Mouse (Mus musculus) left cerebral cortex, postnatal 14 days (tissue): ENCODE measurements around the gene Gli1. TPM values are rescaled to one million over a fixed set of nuclear protein-coding genes. Genes with fewer than 3 reads are reported as not detected.
A peak's percentile ranks its signal among the peaks of the same experiment; 100 is the strongest.
"Not testable (repeated sequence)": the region's sequence is repeated elsewhere in the genome, so short reads cannot be mapped to it uniquely, and the experiment has no call there.

ENCODE experiments used
- DNase-seq, 2 experiments: peaks; one replicate each; pipeline ENCODE4 v3.0.0; 2021 to 2022; ENCODE audit warnings: low spot score in 2 of 2, mixed read lengths in 1 of 2
- intact Hi-C: fragments of 180-260 bp; cut with DNase I; formaldehyde crosslinking; loops from one replicate; pipeline ENCODE4 v1.15.1; 2025
- total RNA-seq, 2 experiments: library from RNA; stranded (reverse); gene quantifications; 2 replicates each; pipeline ENCODE4 v1.2.3; 2021

The Gli1 gene
- total RNA-seq, 2 experiments from 2014 or later = 1.6 to 1.9 TPM

- no peak for DNase-seq
- intact Hi-C loops = no loop called here
Observed at GRCm38 (mm10) chr10:127326017-127326801, 15.6 kb downstream of the Gli1 start.

DNA sequence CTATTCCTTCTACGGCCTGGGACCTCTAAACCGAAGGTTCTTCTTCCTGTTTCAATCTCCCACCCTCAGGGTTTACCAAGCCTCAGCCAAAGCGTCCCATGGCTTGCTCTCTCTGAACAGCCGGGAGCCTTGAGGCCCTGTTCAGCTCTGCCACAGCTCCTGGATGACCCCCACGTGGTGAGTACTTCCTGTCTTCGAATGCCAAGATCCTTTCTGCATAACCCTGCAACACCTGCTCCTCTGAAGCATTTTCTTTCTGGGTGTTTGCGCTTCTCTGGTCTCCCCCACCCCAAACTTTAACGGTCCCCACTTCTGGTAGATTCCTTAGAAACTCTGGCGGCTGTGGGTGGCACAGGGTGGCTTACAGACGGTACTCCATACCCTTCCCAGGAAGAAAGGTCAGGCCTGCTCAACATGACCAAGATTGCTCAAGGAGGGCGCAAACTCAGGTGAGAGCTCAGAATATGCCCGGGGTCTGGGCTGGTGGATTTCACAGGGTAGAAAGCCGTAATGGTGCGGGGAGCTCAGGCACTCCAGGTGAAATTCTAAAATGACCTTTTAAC lies 16.2 kb downstream of the Gli1 start:
- intact Hi-C loops = no loop called here
- DNase-seq = no peak

DNA sequence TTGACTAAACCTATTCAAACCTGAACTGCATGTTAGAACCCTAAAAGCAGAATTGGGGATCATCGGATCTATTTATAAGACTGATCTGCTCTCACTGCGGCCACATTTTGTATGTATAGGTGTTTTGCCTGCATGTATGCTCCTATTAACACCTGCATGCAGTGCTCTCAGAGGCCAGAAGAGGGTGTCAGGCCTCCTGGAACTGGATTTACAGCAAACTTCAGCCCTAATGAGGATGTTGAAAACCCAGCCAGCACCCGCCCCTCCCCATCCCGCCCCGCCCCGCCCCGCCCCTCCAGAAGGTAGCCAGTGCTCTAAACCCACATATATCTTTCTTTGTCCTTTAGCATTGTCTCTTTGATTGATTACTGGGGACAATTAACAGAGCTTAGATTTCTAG lies 17.3 kb downstream of the Gli1 start:
- no peak for DNase-seq
- intact Hi-C loops = no loop called here

DNA sequence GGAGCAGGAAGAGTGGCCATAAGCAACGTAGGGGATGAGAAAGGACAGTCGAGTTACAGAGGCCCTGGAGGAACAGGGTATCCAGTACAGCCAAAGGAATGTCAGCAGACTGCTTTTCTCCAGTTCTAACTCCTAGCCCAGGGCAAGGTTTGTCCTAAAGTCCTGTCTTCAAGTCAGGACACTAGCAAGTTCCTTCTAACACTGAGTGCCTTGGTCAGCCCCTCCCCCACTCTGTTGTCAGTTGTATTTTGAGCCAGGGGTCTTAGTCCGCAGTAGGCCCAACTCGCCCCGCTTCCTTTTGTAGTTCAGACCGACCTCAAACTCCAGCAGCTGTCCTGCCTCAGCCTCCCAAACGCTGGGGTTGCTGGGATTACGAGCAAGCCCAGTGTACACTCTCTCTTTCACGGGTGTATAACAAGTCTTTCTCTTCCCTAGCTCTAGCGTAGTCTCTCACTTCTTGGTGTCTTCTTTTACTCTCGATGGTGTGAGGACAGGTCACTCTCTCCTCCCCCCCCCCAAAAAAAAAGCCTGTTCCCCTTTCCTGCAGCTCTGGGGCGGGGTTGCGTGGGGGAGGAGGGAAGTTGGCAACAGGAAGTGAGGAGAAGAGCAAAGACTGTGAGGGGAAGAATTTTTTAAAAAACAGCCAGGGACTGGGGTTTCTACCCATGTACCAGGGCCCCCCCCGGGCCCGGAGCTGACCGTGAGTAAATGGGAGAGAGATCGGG lies 18.5 kb downstream of the Gli1 start:
- DNase-seq = no peak
- intact Hi-C loops = no loop called here

- intact Hi-C loops = no loop called here
- no peak for DNase-seq
Observed at GRCm38 (mm10) chr10:127322669-127323068, 19.1 kb downstream of the Gli1 start.

GRCm38 (mm10) chr10:127322178-127322577 lies 19.6 kb downstream of the Gli1 start:
- no peak for DNase-seq
- intact Hi-C loops = no loop called here

- intact Hi-C loops = no loop called here
- DNase-seq = no peak
Observed at GRCm38 (mm10) chr10:127321621-127322020, 20.2 kb downstream of the Gli1 start, which contains the start of gene Arhgap9. Gene Arhgap9, plus strand, starts transcription at chr10:127321964.

DNA sequence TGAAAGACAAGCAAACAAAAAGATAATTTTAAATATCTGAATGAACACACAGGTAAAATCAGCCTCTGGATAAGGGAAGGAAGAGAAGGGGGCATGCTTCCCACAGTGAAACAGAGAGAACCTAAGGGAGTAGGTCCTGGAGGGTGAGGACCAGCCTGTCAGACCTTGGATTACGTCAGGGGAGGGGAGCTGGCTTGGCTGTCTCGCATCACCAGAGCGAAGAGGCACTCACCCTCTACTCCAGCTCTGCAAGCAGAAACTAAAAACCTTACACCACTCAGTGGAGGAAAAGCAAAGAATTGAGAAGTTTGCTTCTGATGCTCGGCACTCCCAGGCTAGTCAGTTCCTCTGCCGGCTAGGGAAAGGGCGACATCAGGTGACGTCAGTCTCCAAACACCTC lies 21.8 kb downstream of the Gli1 start:
- intact Hi-C loops = no loop called here

DNA sequence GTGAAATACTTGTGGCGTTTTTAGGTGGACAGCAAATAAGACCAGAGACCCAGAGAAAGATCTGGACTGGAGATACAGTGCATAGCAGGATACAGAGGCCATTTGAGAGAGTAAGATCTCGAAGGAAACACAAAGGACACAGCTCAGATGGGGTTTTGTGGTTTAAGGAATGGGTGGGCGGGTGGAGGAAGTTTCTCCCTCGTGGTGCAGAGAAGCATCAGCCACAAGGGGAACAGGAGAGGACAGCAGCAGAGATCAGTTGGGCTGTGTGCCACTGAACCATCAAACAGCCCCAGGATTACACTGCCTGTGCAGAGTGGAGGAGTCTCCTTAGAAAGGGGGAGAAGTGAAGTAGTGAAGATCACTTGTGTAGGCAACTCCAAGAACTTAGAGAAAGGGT lies 23.8 kb downstream of the Gli1 start:
- intact Hi-C loops = no loop called here

More for the DNA sequence above, 21.8 kb downstream of the Gli1 start:
- DNase-seq = no peak

GRCm38 (mm10) chr10:127317277-127317676 lies 24.5 kb downstream of the Gli1 start:
- intact Hi-C loops = no loop called here
- no peak for DNase-seq

More for the DNA sequence above, 23.8 kb downstream of the Gli1 start:
- DNase-seq = no peak

GRCm38 (mm10) chr10:127314950-127315349 lies 26.8 kb downstream of the Gli1 start:
- intact Hi-C loops, DNase-seq: not testable (repeated sequence)

DNA sequence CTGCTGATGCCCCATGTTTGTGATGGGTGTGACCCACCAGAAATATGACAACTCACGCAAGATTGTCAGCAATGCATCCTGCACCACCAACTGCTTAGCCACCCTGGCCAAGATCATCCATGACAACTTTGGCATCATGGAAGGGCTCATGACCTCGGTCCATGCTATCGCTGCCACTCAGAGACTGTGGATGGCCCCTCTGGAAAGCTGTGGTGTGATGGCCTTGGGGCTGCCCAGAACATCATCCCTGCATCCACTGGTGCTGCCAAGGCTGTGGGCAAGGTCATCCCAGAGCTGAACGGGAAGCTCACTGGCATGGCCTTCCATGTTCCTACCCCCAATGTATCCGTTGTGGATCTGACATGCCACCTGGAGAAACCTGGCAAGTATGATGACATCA lies 28.3 kb downstream of the Gli1 start:
- intact Hi-C loops, DNase-seq: not testable (repeated sequence)

DNA sequence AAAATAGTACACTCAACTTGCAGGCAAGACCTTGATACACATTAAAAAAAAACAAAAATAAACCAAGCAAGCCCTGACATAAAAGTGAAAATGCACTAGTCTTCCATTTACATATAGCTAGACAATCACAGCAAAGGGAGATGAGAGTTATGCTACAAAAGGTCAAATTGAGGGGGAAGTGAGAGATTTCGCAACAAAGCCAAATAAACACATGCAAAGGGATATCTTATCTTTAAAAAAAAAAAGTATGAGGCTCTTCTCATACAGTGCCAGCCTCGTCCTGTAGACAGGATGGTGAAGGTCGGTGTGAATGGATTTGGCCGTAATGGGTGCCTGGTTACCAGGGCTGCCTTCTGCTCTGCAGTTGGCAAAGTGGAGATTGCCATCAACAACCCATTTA lies 28.9 kb downstream of the Gli1 start:
- DNase-seq = no peak
- intact Hi-C loops = no loop called here

DNA sequence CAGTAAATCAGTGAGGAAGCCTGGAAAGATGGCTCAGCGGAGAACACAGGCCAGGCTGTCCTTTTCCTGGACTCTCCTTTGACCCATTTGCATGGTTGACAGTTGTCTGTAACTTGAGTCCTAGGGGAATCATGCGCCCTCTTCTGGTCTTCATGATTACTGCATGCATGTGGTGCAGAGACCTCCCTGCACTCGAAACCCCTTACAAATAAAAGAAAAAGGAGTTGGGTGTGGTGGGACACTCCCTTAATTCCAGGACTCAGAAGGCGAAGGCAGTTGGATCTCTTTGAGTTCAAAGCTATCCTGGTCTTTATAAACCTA lies 29.5 kb downstream of the Gli1 start:
- intact Hi-C loops = no loop called here
- DNase-seq = peak; percentile 77 to 83

- intact Hi-C loops = no loop called here
- DNase-seq = peak; percentile 95 to 96
Observed at GRCm38 (mm10) chr10:127311476-127312355, 30.1 kb downstream of the Gli1 start, which contains the start of gene Mars. Gene Mars, minus strand, starts transcription at chr10:127311786.

DNA sequence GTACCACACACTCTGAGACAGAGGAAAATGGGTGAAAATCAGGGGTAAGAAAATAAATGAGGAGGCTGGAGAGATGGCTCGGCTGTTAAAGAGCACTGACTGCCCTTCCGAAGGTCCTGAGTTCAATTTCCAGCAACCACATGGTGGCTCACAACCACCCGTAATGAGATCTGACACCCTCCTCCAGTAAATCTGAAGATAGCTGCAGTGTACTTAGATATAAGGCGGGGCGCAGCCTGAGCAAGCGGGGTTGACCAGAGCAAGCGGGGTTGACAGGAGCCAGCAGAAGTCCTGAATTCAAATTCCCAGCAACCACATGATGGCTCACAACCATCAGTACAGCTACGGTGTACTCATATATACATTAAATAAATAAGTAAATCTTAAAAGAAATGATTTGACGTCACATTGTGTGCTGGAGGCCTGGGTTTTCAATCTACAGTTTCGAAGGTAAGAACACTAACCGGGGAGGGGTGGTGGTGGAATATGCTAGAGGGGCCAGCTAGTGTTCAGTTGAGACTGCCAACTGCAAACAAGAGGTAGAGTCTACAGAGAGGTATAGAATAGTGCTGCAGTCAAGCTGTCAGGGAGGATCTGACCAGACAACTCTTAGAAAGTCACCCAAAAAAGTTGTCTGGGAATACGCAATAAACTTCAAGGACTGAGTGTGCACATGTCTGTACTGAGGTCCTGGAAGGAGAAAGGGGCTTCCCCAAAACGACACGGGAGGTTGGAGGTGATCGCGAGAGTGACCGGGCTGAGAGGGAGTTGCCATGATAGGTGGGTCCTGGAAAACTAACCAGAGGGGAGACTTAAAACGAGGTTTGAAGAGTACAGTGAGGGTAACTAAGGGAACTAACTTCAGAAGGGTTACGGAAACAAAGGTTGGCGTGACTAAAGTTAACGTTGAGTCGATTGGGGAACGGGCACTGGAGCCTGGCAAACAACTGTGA lies 31.0 kb downstream of the Gli1 start:
- no peak for DNase-seq
- intact Hi-C loops = no loop called here

DNA sequence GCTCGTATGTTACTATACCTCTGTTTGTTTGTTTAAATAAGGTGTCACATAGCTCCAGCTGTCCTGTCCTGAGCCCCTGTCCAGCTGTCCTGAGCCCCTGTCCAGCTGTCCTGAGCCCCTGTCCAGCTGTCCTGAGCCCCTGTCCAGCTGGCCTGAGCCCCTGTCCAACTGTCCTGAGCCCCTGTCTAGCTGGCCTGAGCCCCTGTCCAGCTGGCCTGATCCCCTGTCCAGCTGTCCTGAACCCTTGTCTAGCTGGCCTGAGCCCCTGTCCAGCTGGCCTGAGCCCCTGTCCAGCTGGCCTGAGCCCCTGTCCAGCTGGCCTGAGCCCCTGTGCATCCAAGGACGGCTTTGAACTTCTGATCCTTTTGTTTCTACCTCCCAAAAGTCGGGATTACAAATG lies 32.6 kb downstream of the Gli1 start:
- intact Hi-C loops, DNase-seq: not testable (repeated sequence)

DNA sequence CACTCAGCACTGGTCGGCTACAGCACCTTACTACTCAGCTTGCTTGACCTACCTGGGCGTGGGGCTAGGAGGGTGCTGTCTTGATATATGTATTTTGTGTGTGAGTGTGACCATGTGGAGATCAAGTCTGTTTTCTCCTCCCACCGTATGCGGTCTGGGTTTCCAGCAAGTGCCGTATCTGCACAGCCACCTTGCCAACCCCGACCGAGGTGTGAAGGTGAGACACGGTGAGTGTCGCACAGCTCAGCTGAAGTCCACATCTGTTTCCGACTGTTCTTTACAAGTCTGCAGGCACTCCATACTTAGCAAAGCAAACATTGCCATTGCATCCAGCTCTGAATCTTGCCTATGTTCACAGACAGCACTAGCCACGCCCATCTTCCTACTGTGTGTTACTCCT lies 38.6 kb downstream of the Gli1 start:
- intact Hi-C loops = no loop called here
- DNase-seq = no peak

GRCm38 (mm10) chr10:127300361-127300760 lies 41.4 kb downstream of the Gli1 start:
- no peak for DNase-seq
- intact Hi-C loops = no loop called here
